Mouse (Mus musculus) ES-Bruce4 (cell line): ENCODE data around the gene 9130023H24Rik. TPM values are rescaled to one million over a fixed set of nuclear protein-coding genes. Genes with fewer than 3 reads are reported as not detected.

ENCODE experiments used
- H3K27ac ChIP-seq: 2 replicates; pipeline ENCODE4 v1.5.1; 2012; ENCODE audit warnings: low read length, inconsistent platforms; ENCODE audit not compliant: insufficient read depth
- H3K27me3 ChIP-seq: 2 replicates; pipeline ENCODE4 v1.6.1; 2012; ENCODE audit warnings: mild to moderate bottlenecking, low read length, inconsistent platforms; ENCODE audit not compliant: control insufficient read depth, poor library complexity, insufficient read depth, severe bottlenecking
- H3K36me3 ChIP-seq: 2 replicates; pipeline ENCODE4 v1.6.1; 2012; ENCODE audit warnings: inconsistent platforms, mild to moderate bottlenecking, low read length, moderate library complexity; ENCODE audit not compliant: control insufficient read depth, poor library complexity, insufficient read depth, severe bottlenecking
- H3K4me1 ChIP-seq: one replicate; pipeline ENCODE4 v1.8.1; 2011; ENCODE audit warnings: low read length; ENCODE audit not compliant: control insufficient read depth, insufficient read depth
- H3K4me3 ChIP-seq: 2 replicates; pipeline ENCODE4 v1.5.1; 2011; ENCODE audit warnings: low read depth, mild to moderate bottlenecking, low read length
- H3K9ac ChIP-seq: 2 replicates; pipeline ENCODE4 v1.6.1; 2012; ENCODE audit warnings: low read depth, mild to moderate bottlenecking, inconsistent platforms; ENCODE audit not compliant: poor library complexity, severe bottlenecking
- H3K9me3 ChIP-seq: replicated peaks from 2 replicates; pipeline ENCODE4 v1.6.1; 2012; ENCODE audit warnings: mild to moderate bottlenecking, low read length, inconsistent platforms; ENCODE audit not compliant: control insufficient read depth, poor library complexity, insufficient read depth, severe bottlenecking
- CTCF ChIP-seq: IDR thresholded peaks from one replicate; pipeline ENCODE4 v1.8.1; 2011; ENCODE audit warnings: low read depth, low read length
- EP300 ChIP-seq: IDR thresholded peaks from 2 replicates; pipeline ENCODE4 v1.6.1; 2011; ENCODE audit warnings: low read depth, low read length; ENCODE audit not compliant: insufficient read depth
- POLR2A ChIP-seq: IDR thresholded peaks from one replicate; pipeline ENCODE4 v1.8.1; 2011; ENCODE audit warnings: low read length; ENCODE audit not compliant: insufficient read depth
- polyA plus RNA-seq: library from polyadenylated mRNA; stranded (reverse); fragments of >200 nt; gene quantifications from 2 replicates; pipeline ENCODE4 v1.2.4, GENCODE M21; 2011; ENCODE audit warnings: low read depth; ENCODE audit not compliant: missing spikeins, insufficient read depth, insufficient read length

The 9130023H24Rik gene
- polyA plus RNA-seq, 1 experiment, result 1.3 TPM

- peaks cover 3% of the 10 kb centered on the region; the same call in 1 of the 2 replicates for H3K36me3 ChIP-seq
- no peaks in the 10 kb centered on the region for H3K27me3 ChIP-seq
- H3K9me3 ChIP-seq, result no peaks in the 10 kb centered on the region
- no peaks in the 10 kb centered on the region for H3K4me1 ChIP-seq
- TF ChIP-seq CTCF, result no peak
- no peak for TF ChIP-seq POLR2A
- no peak overlapping the region for H3K9ac ChIP-seq
- no peak overlapping the region for H3K4me3 ChIP-seq
- no peak overlapping the region for H3K27ac ChIP-seq
Measured at GRCm38 (mm10) chr7:128276051-128276450, 38.2 kb upstream of the 9130023H24Rik start.

- Histone ChIP-seq H3K9ac (no peak overlapping the region), H3K27me3 (no peaks in the 10 kb centered on the region), H3K36me3 (peaks cover 3% of the 10 kb centered on the region; the same call in 1 of the 2 replicates), H3K4me1 (no peaks in the 10 kb centered on the region), H3K4me3 (no peak overlapping the region), H3K27ac (no peak overlapping the region), H3K9me3 (no peaks in the 10 kb centered on the region)
- TF ChIP-seq POLR2A, result no peak
- no peak for TF ChIP-seq CTCF
- TF ChIP-seq EP300, result no peak
Measured at GRCm38 (mm10) chr7:128271496-128271895, 33.7 kb upstream of the 9130023H24Rik start.

- Histone ChIP-seq H3K9me3 (no peaks in the 10 kb centered on the region), H3K27ac (no peak overlapping the region), H3K27me3 (no peaks in the 10 kb centered on the region), H3K9ac (no peak overlapping the region), H3K36me3 (no peaks in the 10 kb centered on the region), H3K4me1 (no peaks in the 10 kb centered on the region), H3K4me3 (peak overlapping the region; percentile 14)
- TF ChIP-seq EP300 (no peak), CTCF (no peak), POLR2A (no peak)
Measured at GRCm38 (mm10) chr7:128270431-128270850, 32.6 kb upstream of the 9130023H24Rik start.

GRCm38 (mm10) chr7:128267813-128268212, 30.0 kb upstream of the 9130023H24Rik start:
- Histone ChIP-seq H3K27ac (no peak overlapping the region), H3K36me3 (no peaks in the 10 kb centered on the region), H3K9ac (no peak overlapping the region), H3K9me3 (no peaks in the 10 kb centered on the region), H3K27me3 (no peaks in the 10 kb centered on the region), H3K4me3 (no peak overlapping the region), H3K4me1 (no peaks in the 10 kb centered on the region)
- TF ChIP-seq EP300 (no peak), CTCF (no peak), POLR2A (no peak)

- Histone ChIP-seq H3K27ac (no peak overlapping the region), H3K9ac (no peak overlapping the region), H3K9me3 (no peaks in the 10 kb centered on the region), H3K36me3 (no peaks in the 10 kb centered on the region), H3K4me1 (no peaks in the 10 kb centered on the region), H3K4me3 (no peak overlapping the region), H3K27me3 (no peaks in the 10 kb centered on the region)
- no peak for TF ChIP-seq POLR2A
- no peak for TF ChIP-seq EP300
- TF ChIP-seq CTCF, result no peak
Measured at GRCm38 (mm10) chr7:128267391-128267790, 29.6 kb upstream of the 9130023H24Rik start.

- Histone ChIP-seq H3K27me3 (no peaks in the 10 kb centered on the region), H3K36me3 (no peaks in the 10 kb centered on the region), H3K9ac (no peak overlapping the region), H3K4me3 (no peak overlapping the region), H3K4me1 (no peaks in the 10 kb centered on the region), H3K9me3 (no peaks in the 10 kb centered on the region), H3K27ac (no peak overlapping the region)
- TF ChIP-seq CTCF, result no peak
- TF ChIP-seq EP300, result no peak
- TF ChIP-seq POLR2A, result no peak
Measured at GRCm38 (mm10) chr7:128266056-128266455, 28.2 kb upstream of the 9130023H24Rik start.
